Mouse (Mus musculus) embryonic facial prominence, embryonic 14.5 days (tissue): ENCODE measurements around the gene Olfr259. TPM values are rescaled to one million over a fixed set of nuclear protein-coding genes. Genes with fewer than 3 reads are reported as not detected.

Experiments used
- ATAC-seq: fragments of 200-750 bp; cut with Nextera tagmentation; 2 replicates; pipeline ENCODE4 v1.8.0; 2017; ENCODE audit warnings: low read depth, moderate number of reproducible peaks, moderate TSS enrichment
- DNase-seq: peaks from one replicate; pipeline ENCODE4 v3.0.0-alpha.2; 2015; ENCODE audit warnings: low spot score
- H3K27ac ChIP-seq: fragments of 300-500 bp; sonication (generic); replicated peaks from 2 replicates; pipeline ENCODE4 v1.5.1; 2014; ENCODE audit warnings: low read depth, mild to moderate bottlenecking, low read length, moderate library complexity
- H3K27me3 ChIP-seq: fragments of 300-500 bp; sonication (generic); replicated peaks from 2 replicates; pipeline ENCODE4 v1.6.1; 2014; ENCODE audit warnings: low read length; ENCODE audit not compliant: control insufficient read depth, insufficient read depth
- H3K36me3 ChIP-seq: fragments of 300-500 bp; sonication (generic); 2 replicates; pipeline ENCODE4 v1.6.1; 2014; ENCODE audit warnings: low read length, mixed read lengths; ENCODE audit not compliant: control insufficient read depth, insufficient read depth
- H3K4me1 ChIP-seq: fragments of 300-500 bp; sonication (generic); 2 replicates; pipeline ENCODE4 v1.6.1; 2014; ENCODE audit warnings: antibody characterized with exemption, low read length; ENCODE audit not compliant: control insufficient read depth, insufficient read depth
- H3K4me2 ChIP-seq: fragments of 300-500 bp; sonication (generic); 2 replicates; pipeline ENCODE4 v1.6.1; 2014; ENCODE audit warnings: low read depth, mild to moderate bottlenecking, low read length, moderate library complexity, mixed read lengths
- H3K4me3 ChIP-seq: fragments of 300-500 bp; sonication (generic); 2 replicates; pipeline ENCODE4 v1.5.1; 2014; ENCODE audit warnings: low read depth, mild to moderate bottlenecking, low read length
- H3K9ac ChIP-seq: fragments of 300-500 bp; sonication (generic); 2 replicates; pipeline ENCODE4 v1.6.1; 2014; ENCODE audit warnings: low read depth, mild to moderate bottlenecking, low read length, moderate library complexity, mixed read lengths
- H3K9me3 ChIP-seq: fragments of 300-500 bp; sonication (generic); 2 replicates; pipeline ENCODE4 v1.6.1; 2016; ENCODE audit warnings: low read length; ENCODE audit not compliant: control insufficient read depth
- WGBS: fragments of 180-500 bp; shearing (Covaris S2); extraction: QIAGEN DNeasy Blood & Tissue Kit; methylation state at CpG from one replicate; pipeline ENCODE4 v1.1.7; 2014; 5-methylcytosine and 5-hydroxymethylcytosine counted together
- polyA plus RNA-seq: library from polyadenylated mRNA; unstranded; fragments of >200 nt; fragmentation: Nextera tagmentation; extraction: Ambion mirVana; gene quantifications from 2 replicates; pipeline ENCODE4 v1.2.1, GENCODE M21; 2014

Gene Olfr259
- not detected in 2 replicates for polyA plus RNA-seq

GRCm38 (mm10) chr2:87114467-87114866 lies at the start of gene Olfr259:
Olfr259 (minus strand) TSS chr2:87114567.
- Histone ChIP-seq H3K4me2 (no peak within 1 kb of the TSS), H3K9ac (no peak within 1 kb of the TSS), H3K27ac (no peak within 1 kb of the TSS), H3K4me1 (no peaks in the 10 kb centered on the region), H3K4me3 (no peak within 1 kb of the TSS), H3K36me3 (no peaks in the 10 kb centered on the region), H3K9me3 (no peaks in the 10 kb centered on the region), H3K27me3 (no peaks in the 10 kb centered on the region)
- no peak for DNase-seq
- no peak for ATAC-seq

- Histone ChIP-seq H3K9me3 (no peaks in the 10 kb centered on the region), H3K4me3 (no peak within 1 kb of the TSS), H3K4me2 (no peak within 1 kb of the TSS), H3K4me1 (no peaks in the 10 kb centered on the region), H3K27me3 (no peaks in the 10 kb centered on the region), H3K36me3 (no peaks in the 10 kb centered on the region), H3K27ac (no peak within 1 kb of the TSS), H3K9ac (no peak within 1 kb of the TSS)
- no peak for DNase-seq
- ATAC-seq, result no peak
Observed at GRCm38 (mm10) chr2:87152524-87152923, 38.2 kb upstream of the Olfr259 start, which contains the start of gene Olfr1111. Olfr1111 (minus strand) TSS chr2:87152624.

- no peaks in the 10 kb centered on the region for H3K4me1 ChIP-seq
- no peak within 1 kb of the TSS for H3K9ac ChIP-seq
- H3K36me3 ChIP-seq, result no peaks in the 10 kb centered on the region
- no peak for ATAC-seq
- H3K27me3 ChIP-seq, result no peaks in the 10 kb centered on the region
- no peak within 1 kb of the TSS for H3K4me3 ChIP-seq
- no peak within 1 kb of the TSS for H3K27ac ChIP-seq
- 77% methylated on average over 1 of the region's 1 CpGs for WGBS
- no peak for DNase-seq
- H3K4me2 ChIP-seq, result no peak within 1 kb of the TSS
- no peaks in the 10 kb centered on the region for H3K9me3 ChIP-seq
Observed at GRCm38 (mm10) chr2:87140200-87140599, 25.8 kb upstream of the Olfr259 start, which contains the start of gene Olfr1110. Olfr1110 (minus strand) TSS chr2:87140300.

GRCm38 (mm10) chr2:87095908-87096307 lies 18.5 kb downstream of the Olfr259 start, which contains the start of gene Olfr1109:
Olfr1109 (minus strand) TSS chr2:87096008.
- H3K27me3 ChIP-seq, result no peaks in the 10 kb centered on the region
- no peak within 1 kb of the TSS for H3K9ac ChIP-seq
- H3K4me2 ChIP-seq, result no peak within 1 kb of the TSS
- 67% methylated on average over 1 of the region's 1 CpGs for WGBS
- no peaks in the 10 kb centered on the region for H3K4me1 ChIP-seq
- H3K9me3 ChIP-seq, result no peaks in the 10 kb centered on the region
- H3K4me3 ChIP-seq, result no peak within 1 kb of the TSS
- ATAC-seq (no peak), DNase-seq (no peak)
- no peaks in the 10 kb centered on the region for H3K36me3 ChIP-seq
- no peak within 1 kb of the TSS for H3K27ac ChIP-seq

- ATAC-seq (no peak), DNase-seq (no peak)
- H3K27ac ChIP-seq, result no peak within 1 kb of the TSS
- H3K9ac ChIP-seq, result no peak within 1 kb of the TSS
- no peak within 1 kb of the TSS for H3K4me2 ChIP-seq
- H3K4me1 ChIP-seq, result no peaks in the 10 kb centered on the region
- H3K9me3 ChIP-seq, result no peaks in the 10 kb centered on the region
- H3K27me3 ChIP-seq, result no peaks in the 10 kb centered on the region
- no peak within 1 kb of the TSS for H3K4me3 ChIP-seq
- WGBS, result 83% methylated on average over 1 of the region's 1 CpGs
- no peaks in the 10 kb centered on the region for H3K36me3 ChIP-seq
Observed at GRCm38 (mm10) chr2:87075717-87076116, 38.6 kb downstream of the Olfr259 start, which contains the start of gene Olfr1107. Olfr1107 (minus strand) TSS chr2:87075817.

Other genes starting within 250 kb of the Olfr259 start
- gene Gm13723, start 239.8 kb downstream of the Olfr259 start, polyA plus RNA-seq, result not detected in 2 replicates
- 0.05 TPM in 1 of 2 replicates, not detected in the other for gene Olfr1097, start 222.4 kb downstream of the Olfr259 start, polyA plus RNA-seq
- 0.06 TPM in 1 of 2 replicates, not detected in the other for gene Olfr1098, start 190.0 kb downstream of the Olfr259 start, polyA plus RNA-seq
- gene Olfr1099, start 153.9 kb downstream of the Olfr259 start, polyA plus RNA-seq, result not detected in 2 replicates
- not detected in 2 replicates for gene Olfr1100, start 134.6 kb downstream of the Olfr259 start, polyA plus RNA-seq
- not detected in 2 replicates for gene Olfr1101, start 123.3 kb downstream of the Olfr259 start, polyA plus RNA-seq
- not detected in 2 replicates for gene Olfr1102, start 116.2 kb downstream of the Olfr259 start, polyA plus RNA-seq
- gene Olfr1104, start 87.5 kb downstream of the Olfr259 start, polyA plus RNA-seq, result 0.24 TPM in 1 of 2 replicates, not detected in the other
- gene Olfr1105, start 78.0 kb downstream of the Olfr259 start, polyA plus RNA-seq, result 0.18 TPM in 1 of 2 replicates, not detected in the other
- not detected in 2 replicates for gene Olfr1106, start 62.3 kb downstream of the Olfr259 start, polyA plus RNA-seq
- gene Olfr1107, start 38.8 kb downstream of the Olfr259 start, polyA plus RNA-seq, result not detected in 2 replicates
- not detected in 2 replicates for gene Olfr1109, start 18.6 kb downstream of the Olfr259 start, polyA plus RNA-seq
- 0.06 TPM in 1 of 2 replicates, not detected in the other for gene Olfr1110, start 25.7 kb upstream of the Olfr259 start, polyA plus RNA-seq
- gene Olfr1111, start 38.1 kb upstream of the Olfr259 start, polyA plus RNA-seq, result not detected in 2 replicates
- not detected in 2 replicates for gene Olfr1112, start 73.2 kb upstream of the Olfr259 start, polyA plus RNA-seq
- not detected in 2 replicates for gene Olfr1113, start 94.4 kb upstream of the Olfr259 start, polyA plus RNA-seq
- gene Olfr1115, start 133.4 kb upstream of the Olfr259 start, polyA plus RNA-seq, result 0.21 and 0.25 TPM in 2 replicates
- not detected in 2 replicates for gene Olfr1116, start 153.0 kb upstream of the Olfr259 start, polyA plus RNA-seq
- not detected in 2 replicates for gene Olfr1118, start 193.0 kb upstream of the Olfr259 start, polyA plus RNA-seq
- gene Olfr1120, start 240.2 kb upstream of the Olfr259 start, polyA plus RNA-seq, result not detected in 2 replicates